Mouse (Mus musculus): ENCODE data around the gene Nr3c2. TPM values are rescaled to one million over a fixed set of nuclear protein-coding genes. Genes with fewer than 3 reads are reported as not detected.

Nr3c2 gene
- polyA plus RNA-seq, 1 experiment from 2014 or later = 1.4 TPM

GRCm38 (mm10) chr8:77288492-77288891 is 389.2 kb downstream of the Nr3c2 start:
- 87% methylated on average over 12 of the region's 12 CpGs for WGBS
- Histone ChIP-seq H3K9ac (ENCODE audit: low read depth, low read length) (no peak overlapping the region), H3K9me3 (ENCODE audit: control insufficient read depth, low read length) (0 out of 2 replicates have a peak, but pooled peaks cover 4% of the 10 kb centered on the region), H3K27me3 (replicated peaks; ENCODE audit: control insufficient read depth, insufficient read depth, low read length) (no peaks in the 10 kb centered on the region), H3K4me2 (no peak overlapping the region), H3K27ac (ENCODE audit: low read depth, low read length) (no peak overlapping the region), H3K36me3 (ENCODE audit: control insufficient read depth, insufficient read depth, low read length) (no peaks in the 10 kb centered on the region), H3K4me3 (ENCODE audit: low read depth, low read length) (no peak overlapping the region), H3K4me1 (replicated peaks; ENCODE audit: control insufficient read depth, insufficient read depth, low read length) (no peaks in the 10 kb centered on the region)
- no peak for DNase-seq (ENCODE audit: low spot score)
- no peak for ATAC-seq (replicated peaks; ENCODE audit: low FRiP score)

GRCm38 (mm10) chr8:77292120-77292519 is 392.9 kb downstream of the Nr3c2 start:
- WGBS = 83% methylated on average over 4 of the region's 4 CpGs
- ATAC-seq (replicated peaks; ENCODE audit: low FRiP score) = no peak

DNA sequence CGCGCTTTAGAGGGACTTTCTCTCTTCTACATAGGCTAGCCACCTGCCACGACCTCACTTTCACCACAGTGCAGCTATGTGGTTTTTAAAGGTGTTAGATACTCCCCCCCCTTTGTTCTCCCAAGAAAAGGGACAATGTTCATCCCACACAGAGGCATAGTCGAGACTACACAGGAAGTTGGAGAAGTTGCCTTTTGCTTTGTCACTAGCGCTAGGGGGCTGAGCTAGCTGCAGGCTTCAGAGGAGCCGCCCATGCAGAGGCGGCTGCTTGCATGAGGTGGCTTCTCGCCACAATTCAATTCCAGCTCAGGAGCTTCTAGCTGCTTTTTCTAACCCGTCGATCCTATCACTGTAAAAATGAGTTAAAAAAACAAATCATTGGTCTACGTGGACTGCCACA is 393.4 kb downstream of the Nr3c2 start:
- H3K9me3 ChIP-seq (ENCODE audit: control insufficient read depth, low read length) = no peaks in the 10 kb centered on the region
- DNase-seq (ENCODE audit: low spot score) (no peak), ATAC-seq (replicated peaks; ENCODE audit: low FRiP score) (no peak)
- no peaks in the 10 kb centered on the region for H3K4me1 ChIP-seq (replicated peaks; ENCODE audit: control insufficient read depth, insufficient read depth, low read length)
- H3K4me3 ChIP-seq (ENCODE audit: low read depth, low read length) = no peak overlapping the region
- no peak overlapping the region for H3K4me2 ChIP-seq
- 78% methylated on average over 11 of the region's 11 CpGs for WGBS
- H3K27me3 ChIP-seq (replicated peaks; ENCODE audit: control insufficient read depth, insufficient read depth, low read length) = no peaks in the 10 kb centered on the region
- H3K36me3 ChIP-seq (ENCODE audit: control insufficient read depth, insufficient read depth, low read length) = 0 out of 2 replicates have a peak, but pooled peaks cover 2% of the 10 kb centered on the region
- H3K9ac ChIP-seq (ENCODE audit: low read depth, low read length) = no peak overlapping the region
- H3K27ac ChIP-seq (ENCODE audit: low read depth, low read length) = no peak overlapping the region

More at GRCm38 (mm10) chr8:77292120-77292519, 392.9 kb downstream of the Nr3c2 start:
- Histone ChIP-seq H3K9ac (ENCODE audit: low read depth, low read length) (no peak overlapping the region), H3K9me3 (ENCODE audit: control insufficient read depth, low read length) (no peaks in the 10 kb centered on the region), H3K27me3 (replicated peaks; ENCODE audit: control insufficient read depth, insufficient read depth, low read length) (no peaks in the 10 kb centered on the region), H3K36me3 (ENCODE audit: control insufficient read depth, insufficient read depth, low read length) (no peaks in the 10 kb centered on the region), H3K4me2 (no peak overlapping the region), H3K27ac (ENCODE audit: low read depth, low read length) (no peak overlapping the region), H3K4me3 (ENCODE audit: low read depth, low read length) (no peak overlapping the region), H3K4me1 (replicated peaks; ENCODE audit: control insufficient read depth, insufficient read depth, low read length) (no peaks in the 10 kb centered on the region)
- DNase-seq (ENCODE audit: low spot score) = no peak

GRCm38 (mm10) chr8:77294599-77294998 is 395.4 kb downstream of the Nr3c2 start:
- ATAC-seq (replicated peaks; ENCODE audit: low FRiP score) (no peak), DNase-seq (ENCODE audit: low spot score) (no peak)
- H3K4me3 ChIP-seq (ENCODE audit: low read depth, low read length) = no peak overlapping the region
- H3K4me2 ChIP-seq = no peak overlapping the region
- H3K9me3 ChIP-seq (ENCODE audit: control insufficient read depth, low read length) = no peaks in the 10 kb centered on the region
- no peak overlapping the region for H3K9ac ChIP-seq (ENCODE audit: low read depth, low read length)
- no peaks in the 10 kb centered on the region for H3K27me3 ChIP-seq (replicated peaks; ENCODE audit: control insufficient read depth, insufficient read depth, low read length)
- 92% methylated on average over 11 of the region's 11 CpGs for WGBS
- 0 out of 2 replicates have a peak, but pooled peaks cover 2% of the 10 kb centered on the region for H3K36me3 ChIP-seq (ENCODE audit: control insufficient read depth, insufficient read depth, low read length)
- no peak overlapping the region for H3K27ac ChIP-seq (ENCODE audit: low read depth, low read length)
- no peaks in the 10 kb centered on the region for H3K4me1 ChIP-seq (replicated peaks; ENCODE audit: control insufficient read depth, insufficient read depth, low read length)

All from liver, embryonic 11.5 days (tissue).